Mouse (Mus musculus) cerebellum, adult 18-20 months (tissue): Measurements from ENCODE around the gene Rprm.

Experiments
- DNase-seq, 2 experiments: peaks; one replicate each; pipeline ENCODE4 v3.0.0; 2021

The Rprm gene

DNA sequence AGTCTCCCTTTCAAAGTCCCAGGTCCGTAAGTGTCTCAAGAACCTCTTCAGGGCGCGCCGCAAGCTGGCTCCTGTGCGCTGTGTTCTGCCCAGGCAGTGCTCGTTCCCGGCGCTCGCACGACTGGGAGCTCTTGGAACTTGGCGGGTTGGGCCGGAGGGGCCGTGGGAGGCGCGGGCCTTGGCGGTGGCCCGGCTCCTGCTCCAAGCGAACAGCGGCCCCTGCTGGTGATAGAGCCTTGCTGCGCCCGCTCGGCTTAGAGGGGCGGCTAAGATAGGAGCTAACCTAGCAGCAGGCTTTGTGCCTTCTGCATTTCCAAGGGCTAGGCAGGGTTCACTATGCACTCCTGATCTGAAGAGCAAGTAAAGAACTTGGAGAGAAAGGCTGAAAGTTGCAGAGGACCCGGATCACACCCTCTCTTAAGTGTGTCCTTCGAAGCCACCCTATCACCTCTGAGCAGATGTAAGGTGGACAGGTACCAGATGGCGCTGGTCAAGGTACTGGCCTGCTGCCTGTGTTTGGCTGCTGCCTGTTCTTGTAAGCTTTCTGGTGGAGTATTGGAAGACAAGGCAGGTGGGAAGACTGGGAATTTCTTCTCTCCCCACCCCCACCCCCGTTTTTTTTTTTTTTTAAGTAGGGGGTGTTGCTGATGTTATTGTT is at the start of gene Rprm:
TSS of gene Rprm (minus strand) at position 123 of the 658 bp plus-strand sequence.
- DNase-seq: peak; percentile 88 to 93

DNA sequence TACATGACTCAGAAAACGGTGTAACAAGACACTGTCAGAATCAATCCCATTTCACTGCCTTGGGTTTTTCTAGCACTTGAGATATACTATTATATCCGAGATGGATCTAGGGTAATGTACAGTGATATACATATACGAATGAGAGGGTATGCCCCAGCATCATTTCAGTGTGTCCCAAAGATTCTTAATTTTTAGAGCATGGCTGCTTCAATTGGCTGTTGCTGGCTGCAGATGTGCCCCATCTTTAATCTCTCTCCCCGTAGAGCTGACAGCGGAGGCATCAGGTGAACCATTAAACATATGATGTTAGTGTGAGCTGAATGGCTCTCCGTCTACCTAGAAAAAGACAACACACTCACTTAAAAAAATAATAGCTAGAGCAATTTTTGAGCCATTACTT is 34.0 kb upstream of the Rprm start:
- DNase-seq: no peak

- DNase-seq: peak; percentile 35 to 53
These were observed 33.5 kb upstream of the Rprm start for GRCm38 (mm10) chr2:54118881-54119280.

DNA sequence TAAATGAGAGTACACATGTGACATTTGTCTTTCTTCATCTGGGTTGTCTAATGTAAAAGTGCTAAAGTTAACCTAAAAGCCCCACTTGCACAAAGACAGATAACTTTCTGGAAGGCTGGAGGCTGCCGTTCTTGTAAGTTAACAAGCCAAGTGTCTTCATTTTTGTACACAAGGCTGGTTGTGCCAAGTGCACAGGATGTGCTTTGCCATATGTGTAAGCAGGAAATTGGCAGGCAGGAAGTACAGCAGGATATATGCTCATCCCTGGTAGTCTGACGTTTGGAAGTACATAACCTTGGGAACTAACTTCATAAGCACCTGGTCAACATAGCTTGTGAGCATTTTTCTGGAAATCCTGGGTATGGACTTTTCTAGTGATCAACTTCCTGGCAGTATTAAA is 25.9 kb upstream of the Rprm start:
- no peak for DNase-seq

- no peak for DNase-seq
These were observed 20.9 kb upstream of the Rprm start for GRCm38 (mm10) chr2:54106232-54106726.

DNA sequence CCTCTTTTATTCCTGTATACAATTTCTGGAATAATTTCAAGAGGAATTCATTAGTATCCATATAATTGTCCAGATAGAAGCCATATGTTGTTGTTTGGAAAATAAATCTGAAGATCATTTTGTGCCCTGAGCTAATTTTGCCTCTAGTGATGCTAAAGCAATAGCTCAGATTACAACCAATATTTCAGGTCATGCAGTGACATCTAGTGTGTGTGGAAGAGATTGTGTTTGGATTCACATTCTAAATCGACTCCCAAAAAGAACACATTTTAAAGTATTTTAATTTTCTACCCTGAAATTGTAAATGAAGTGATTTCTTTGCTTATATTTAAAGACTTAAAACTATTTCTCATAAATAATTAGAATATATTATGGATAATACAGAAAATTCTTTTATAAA is 14.6 kb upstream of the Rprm start:
- no peak for DNase-seq

GRCm38 (mm10) chr2:54092616-54093015 is 7.3 kb upstream of the Rprm start:
- DNase-seq: no peak

DNA sequence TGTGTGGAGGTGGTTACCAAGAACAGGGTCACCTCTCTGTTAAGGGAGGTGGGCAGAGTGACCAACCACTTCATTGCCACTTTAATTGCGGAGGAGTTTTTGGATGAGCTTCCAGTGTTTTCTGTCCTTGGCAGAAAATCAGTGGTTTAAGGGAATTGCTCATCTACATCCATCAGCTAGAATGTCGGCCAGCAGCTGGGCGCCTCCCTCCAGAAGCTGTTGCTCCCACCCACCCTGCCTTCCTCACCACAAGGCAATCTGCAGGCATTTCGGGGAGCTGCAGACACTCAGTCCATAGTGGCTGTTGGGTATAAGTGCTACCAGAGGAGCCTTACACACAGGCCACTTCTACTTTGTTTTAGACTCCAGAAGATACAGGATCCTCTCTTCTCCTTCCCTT is 902 bp upstream of the Rprm start:
- DNase-seq: peak in 1 of 2 experiments; percentile 5

- DNase-seq: no peak
These were observed 469 bp downstream of the Rprm start for GRCm38 (mm10) chr2:54084737-54085429.

DNA sequence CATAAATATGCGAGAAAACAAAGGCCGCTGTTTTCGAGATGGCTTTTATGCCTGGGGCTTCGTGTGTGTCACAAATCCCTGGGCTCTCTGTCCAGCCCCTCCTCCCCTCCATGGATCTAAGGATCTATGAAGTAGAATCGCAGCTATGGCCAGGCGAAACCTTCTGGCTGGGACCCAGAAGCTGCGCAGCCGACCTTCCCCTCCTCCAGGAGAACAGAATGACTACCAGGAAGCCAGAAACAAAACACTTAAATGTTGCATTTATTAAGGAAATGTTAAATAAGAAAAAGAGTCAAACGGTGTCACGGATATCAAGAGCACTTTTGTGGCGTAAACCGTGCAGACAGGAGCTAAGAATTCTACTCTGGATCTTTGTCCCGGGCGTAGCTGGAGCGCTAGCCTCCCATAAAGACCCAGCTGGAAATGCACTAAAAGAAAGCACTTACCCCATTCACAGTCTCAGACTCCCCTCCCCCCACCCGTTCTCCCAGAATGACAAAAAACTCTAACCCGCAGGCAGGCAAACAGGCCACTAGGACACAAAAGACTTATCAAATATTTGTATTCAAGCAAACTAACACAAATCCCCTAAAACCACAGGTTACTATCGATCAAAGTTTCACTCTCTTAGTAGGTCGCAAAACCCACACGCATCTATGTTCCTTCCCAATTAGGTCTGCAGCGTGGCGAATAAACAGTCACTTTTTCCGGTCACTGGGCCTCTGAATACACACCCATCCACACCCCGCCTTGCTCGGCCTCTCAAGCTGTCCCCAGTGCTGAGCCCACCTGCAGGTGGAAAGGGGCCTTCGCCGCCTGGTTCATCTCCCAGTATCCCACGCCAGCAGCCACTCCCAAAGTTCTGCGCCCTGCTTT is 1.3 kb downstream of the Rprm start:
- DNase-seq: peak; percentile 2 to 19

- no peak for DNase-seq
These were observed 6.4 kb downstream of the Rprm start for GRCm38 (mm10) chr2:54078961-54079360.

- no peak for DNase-seq
These were observed 13.8 kb downstream of the Rprm start for GRCm38 (mm10) chr2:54071526-54071925.

DNA sequence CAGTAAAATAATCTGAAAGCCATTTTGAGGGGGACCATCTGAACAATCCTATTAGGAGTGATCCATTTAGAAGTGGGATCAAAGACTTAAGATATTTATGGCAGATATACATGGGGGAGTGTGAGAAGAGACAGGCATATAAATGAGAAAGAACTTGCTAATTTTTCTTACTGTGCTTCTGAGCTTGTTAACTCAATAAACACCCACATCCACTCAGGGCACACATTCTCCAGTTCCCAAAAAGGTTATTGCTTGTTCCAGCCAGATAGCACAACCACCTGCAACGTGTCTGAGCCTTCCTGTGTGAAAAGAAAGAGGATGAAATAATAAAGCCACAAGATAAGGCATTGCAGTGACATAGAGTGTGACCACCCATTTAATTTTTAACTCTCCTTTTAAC is 22.9 kb downstream of the Rprm start:
- no peak for DNase-seq

DNA sequence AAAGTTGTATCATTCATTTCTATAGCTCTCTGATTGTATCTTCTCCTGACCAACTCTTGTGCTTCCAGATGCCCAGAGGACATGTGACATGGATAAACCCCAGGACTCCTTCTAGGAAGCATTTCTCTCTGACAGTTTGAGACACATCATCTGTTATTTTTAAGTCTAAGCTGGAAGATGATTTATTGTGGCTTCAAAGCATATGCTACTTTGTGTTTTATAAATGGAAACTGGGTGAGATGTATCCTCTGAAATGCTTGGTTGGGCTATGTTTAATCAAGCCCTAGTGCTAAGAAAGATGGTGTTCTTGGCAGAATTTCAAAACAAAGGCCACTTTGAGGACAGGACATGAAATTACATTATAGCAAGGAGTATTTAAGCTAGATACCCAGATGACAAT is 24.3 kb downstream of the Rprm start:
- DNase-seq: no peak
